Mouse (Mus musculus) common myeloid progenitor, adult 5-6 weeks (primary cell): ENCODE measurements around the gene Rnf145. TPM values are rescaled to one million over a fixed set of nuclear protein-coding genes. Genes with fewer than 3 reads are reported as not detected.
"Not testable (repeated sequence)": the region's sequence is repeated elsewhere in the genome, so short reads cannot be mapped to it uniquely, and the experiment has no call there.

ENCODE experiments used
- ATAC-seq: replicated peaks from 2 replicates; pipeline ENCODE4 v1.8.0; 2016; ENCODE audit warnings: low read depth, mild to moderate bottlenecking, moderate TSS enrichment, inconsistent platforms; ENCODE audit not compliant: poor library complexity, severe bottlenecking
- total RNA-seq: library from RNA; stranded (forward); fragments of 200-1000, 187-1606 nt; gene quantifications from 2 replicates; pipeline ENCODE4 v1.2.3, GENCODE M21; 2017

The Rnf145 gene
- total RNA-seq, 1 experiment from 2014 or later, result 42.5 TPM

- ATAC-seq, result no peak
Measured at GRCm38 (mm10) chr11:44559466-44559865, 40.7 kb downstream of the Rnf145 start.

GRCm38 (mm10) chr11:44560396-44560795, 41.6 kb downstream of the Rnf145 start:
- ATAC-seq, result no peak

GRCm38 (mm10) chr11:44561476-44562015, 42.8 kb downstream of the Rnf145 start:
- ATAC-seq, result no peak

GRCm38 (mm10) chr11:44562389-44563135, 43.8 kb downstream of the Rnf145 start:
- ATAC-seq, result no peak

GRCm38 (mm10) chr11:44564245-44564864, 45.6 kb downstream of the Rnf145 start:
- no peak for ATAC-seq

GRCm38 (mm10) chr11:44564940-44565339, 46.2 kb downstream of the Rnf145 start:
- no peak for ATAC-seq

- ATAC-seq, result not testable (repeated sequence)
Measured at GRCm38 (mm10) chr11:44570336-44570735, 51.6 kb downstream of the Rnf145 start.

- no peak for ATAC-seq
Measured at GRCm38 (mm10) chr11:44572781-44573180, 54.0 kb downstream of the Rnf145 start.

GRCm38 (mm10) chr11:44573396-44573795, 54.6 kb downstream of the Rnf145 start:
- no peak for ATAC-seq

- ATAC-seq, result no peak
Measured at GRCm38 (mm10) chr11:44574391-44574790, 55.6 kb downstream of the Rnf145 start.

GRCm38 (mm10) chr11:44574820-44575219, 56.1 kb downstream of the Rnf145 start:
- no peak for ATAC-seq

GRCm38 (mm10) chr11:44577911-44578310, 59.1 kb downstream of the Rnf145 start:
- no peak for ATAC-seq

GRCm38 (mm10) chr11:44581277-44581683, 62.5 kb downstream of the Rnf145 start:
- peak; percentile 85 for ATAC-seq

- peak; percentile 77 for ATAC-seq
Measured at GRCm38 (mm10) chr11:44586047-44586696, 67.4 kb downstream of the Rnf145 start.

- ATAC-seq, result no peak
Measured at GRCm38 (mm10) chr11:44593016-44593415, 74.3 kb downstream of the Rnf145 start.

GRCm38 (mm10) chr11:44594768-44595167, 76.0 kb downstream of the Rnf145 start:
- no peak for ATAC-seq

- ATAC-seq, result peak; percentile 57
Measured at GRCm38 (mm10) chr11:44606881-44607280, 88.1 kb downstream of the Rnf145 start.

- ATAC-seq, result no peak
Measured at GRCm38 (mm10) chr11:44608646-44609045, 89.9 kb downstream of the Rnf145 start.

GRCm38 (mm10) chr11:44610971-44611781, 92.4 kb downstream of the Rnf145 start:
- peak; percentile 88 for ATAC-seq

- ATAC-seq, result no peak
Measured at GRCm38 (mm10) chr11:44612156-44612555, 93.4 kb downstream of the Rnf145 start.
